Mouse (Mus musculus): ENCODE data around the gene Rtp2.

Gene Rtp2

DNA sequence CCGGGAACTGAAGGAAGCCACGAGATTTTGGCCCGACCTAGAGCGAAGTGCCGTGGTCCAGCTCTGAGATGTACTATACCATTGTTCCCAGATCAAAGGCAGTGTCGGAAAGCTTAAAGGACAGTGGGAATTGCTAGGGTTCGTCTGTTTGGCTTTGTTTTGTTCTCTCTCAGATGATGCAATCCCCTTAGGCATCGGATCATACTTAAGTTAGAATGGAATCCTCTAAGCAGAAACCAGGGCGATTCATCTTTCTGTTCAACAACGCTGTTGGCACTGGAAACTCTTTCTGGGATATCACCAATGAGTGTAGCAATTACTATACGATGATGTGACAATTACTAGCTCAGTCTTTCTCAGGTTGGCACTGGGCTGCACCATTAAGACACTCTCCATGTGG, at the start of gene Rtp2:
Gene Rtp2 (minus strand): TSS at position 101 of the 400 bp plus-strand sequence.
- in situ Hi-C loops (cut with MboI; ENCODE audit: low sequenced_read_pairs) = no loop called here

- in situ Hi-C loops (cut with MboI; ENCODE audit: low sequenced_read_pairs) = loop anchor here (5.0 to 10.0 kb wide), 2 partner anchors 1086 to 1284 kb away; no protein-coding TSS in a partner anchor
Measured at GRCm38 (mm10) chr16:23980991-23981720, 49.0 kb upstream of the Rtp2 start.

DNA sequence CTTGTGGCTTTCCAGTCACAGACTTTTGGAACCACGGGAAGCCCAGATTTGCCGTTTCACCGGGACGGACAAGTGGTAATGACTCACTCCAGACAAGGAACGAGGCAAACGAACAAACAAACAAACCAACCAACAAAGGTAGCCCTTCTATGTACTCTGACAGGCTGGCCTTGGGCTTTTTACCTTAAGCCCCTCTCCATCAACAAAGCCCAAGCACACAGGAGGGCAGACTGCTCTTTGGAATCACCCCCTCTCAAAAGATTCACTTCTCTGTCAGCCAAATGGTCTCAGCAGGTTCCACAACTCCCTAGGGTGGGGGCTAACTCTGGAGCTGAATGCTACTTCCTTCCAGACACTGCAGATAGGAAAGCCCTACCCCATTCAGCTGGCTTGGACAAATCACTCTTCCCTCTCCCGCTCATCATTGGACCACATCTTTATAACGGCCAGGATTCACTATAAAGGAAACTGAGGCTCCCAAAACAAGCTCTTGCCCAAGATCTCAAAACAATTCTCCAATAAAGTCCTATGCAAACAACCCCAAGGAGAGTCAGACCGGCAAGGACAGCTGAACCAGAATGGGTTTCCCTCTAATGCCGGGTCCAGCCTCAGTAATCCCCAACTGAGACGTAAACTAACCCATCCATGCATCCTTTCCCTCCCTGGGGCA, 48.1 kb upstream of the Rtp2 start:
- in situ Hi-C loops (cut with MboI; ENCODE audit: low sequenced_read_pairs) = loop anchor here (5.0 to 10.0 kb wide), 2 partner anchors 1087 to 1284 kb away; no protein-coding TSS in a partner anchor

DNA sequence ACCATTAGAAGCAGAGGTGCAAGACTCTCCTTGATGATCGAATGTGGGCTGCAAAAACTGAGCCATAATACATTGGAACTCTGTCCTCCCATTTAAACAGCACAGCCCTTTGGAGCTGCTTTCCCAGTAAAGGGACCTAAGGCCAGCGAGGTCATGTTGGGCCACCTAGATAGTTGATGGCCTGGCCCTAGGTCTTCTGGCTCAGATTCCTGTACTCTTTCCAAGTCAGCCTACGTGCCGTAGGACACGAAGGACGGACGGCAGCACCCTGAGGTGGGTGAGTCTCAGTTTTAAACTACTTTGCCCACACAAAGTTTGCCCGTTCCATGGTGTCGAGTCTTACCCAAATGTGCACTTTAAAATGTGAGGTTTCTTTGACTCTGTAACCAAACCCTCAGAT, 47.3 kb upstream of the Rtp2 start:
- in situ Hi-C loops (cut with MboI; ENCODE audit: low sequenced_read_pairs) = no loop called here

- in situ Hi-C loops (cut with MboI; ENCODE audit: low sequenced_read_pairs) = no loop called here
Measured at GRCm38 (mm10) chr16:23978495-23978894, 46.3 kb upstream of the Rtp2 start.

GRCm38 (mm10) chr16:23977732-23978131, 45.5 kb upstream of the Rtp2 start:
- in situ Hi-C loops (cut with MboI; ENCODE audit: low sequenced_read_pairs) = no loop called here

DNA sequence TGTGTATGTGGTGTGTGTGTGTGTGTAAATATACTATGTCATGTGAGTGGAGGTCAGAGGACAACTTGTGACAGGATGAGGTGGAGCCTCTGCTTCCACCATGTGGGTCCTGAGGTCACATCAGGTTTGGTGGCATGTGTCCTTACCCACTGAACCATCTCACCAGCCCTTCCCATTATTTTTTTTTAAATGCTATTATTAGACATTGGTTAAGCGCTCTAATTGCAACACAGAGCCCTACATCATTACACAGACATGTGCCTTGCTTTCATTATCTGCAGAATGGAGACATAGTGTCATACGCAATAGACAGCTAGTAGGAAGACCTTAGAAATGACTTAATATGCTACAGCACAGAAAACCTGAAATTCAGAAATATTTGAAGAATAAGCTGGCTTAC, 44.0 kb upstream of the Rtp2 start:
- in situ Hi-C loops (cut with MboI; ENCODE audit: low sequenced_read_pairs) = no loop called here

- in situ Hi-C loops (cut with MboI; ENCODE audit: low sequenced_read_pairs) = no loop called here
Measured at GRCm38 (mm10) chr16:23973635-23974367, 41.6 kb upstream of the Rtp2 start.

- in situ Hi-C loops (cut with MboI; ENCODE audit: low sequenced_read_pairs) = no loop called here
Measured at GRCm38 (mm10) chr16:23972901-23973300, 40.7 kb upstream of the Rtp2 start.

GRCm38 (mm10) chr16:23972126-23972740, 40.0 kb upstream of the Rtp2 start:
- in situ Hi-C loops (cut with MboI; ENCODE audit: low sequenced_read_pairs) = no loop called here

GRCm38 (mm10) chr16:23969919-23970318, 37.7 kb upstream of the Rtp2 start:
- in situ Hi-C loops (cut with MboI; ENCODE audit: low sequenced_read_pairs) = no loop called here

- in situ Hi-C loops (cut with MboI; ENCODE audit: low sequenced_read_pairs) = no loop called here
Measured at GRCm38 (mm10) chr16:23968888-23969287, 36.7 kb upstream of the Rtp2 start.

DNA sequence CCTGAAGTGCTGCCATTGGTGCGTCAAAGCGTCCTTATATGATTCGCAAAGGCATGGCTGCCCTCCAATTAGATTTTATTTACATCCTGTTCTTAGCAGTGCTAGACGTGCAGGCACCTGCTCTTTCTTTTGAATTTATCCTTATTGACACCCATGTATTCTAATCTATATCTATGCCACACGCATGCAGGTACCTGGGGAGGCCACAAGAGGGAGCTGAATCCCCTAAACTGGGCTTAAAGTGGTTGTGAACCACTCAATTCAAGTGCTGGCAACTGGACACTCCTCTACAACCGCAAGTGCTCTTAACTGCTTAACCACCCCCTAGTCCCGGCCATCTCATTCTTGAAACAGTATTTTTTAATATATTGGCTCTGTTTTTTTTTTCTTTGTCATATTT, 35.1 kb upstream of the Rtp2 start:
- in situ Hi-C loops (cut with MboI; ENCODE audit: low sequenced_read_pairs) = no loop called here

GRCm38 (mm10) chr16:23966066-23966465, 33.9 kb upstream of the Rtp2 start:
- in situ Hi-C loops (cut with MboI; ENCODE audit: low sequenced_read_pairs) = no loop called here

- in situ Hi-C loops (cut with MboI; ENCODE audit: low sequenced_read_pairs) = no loop called here
Measured at GRCm38 (mm10) chr16:23964706-23965367, 32.6 kb upstream of the Rtp2 start.

DNA sequence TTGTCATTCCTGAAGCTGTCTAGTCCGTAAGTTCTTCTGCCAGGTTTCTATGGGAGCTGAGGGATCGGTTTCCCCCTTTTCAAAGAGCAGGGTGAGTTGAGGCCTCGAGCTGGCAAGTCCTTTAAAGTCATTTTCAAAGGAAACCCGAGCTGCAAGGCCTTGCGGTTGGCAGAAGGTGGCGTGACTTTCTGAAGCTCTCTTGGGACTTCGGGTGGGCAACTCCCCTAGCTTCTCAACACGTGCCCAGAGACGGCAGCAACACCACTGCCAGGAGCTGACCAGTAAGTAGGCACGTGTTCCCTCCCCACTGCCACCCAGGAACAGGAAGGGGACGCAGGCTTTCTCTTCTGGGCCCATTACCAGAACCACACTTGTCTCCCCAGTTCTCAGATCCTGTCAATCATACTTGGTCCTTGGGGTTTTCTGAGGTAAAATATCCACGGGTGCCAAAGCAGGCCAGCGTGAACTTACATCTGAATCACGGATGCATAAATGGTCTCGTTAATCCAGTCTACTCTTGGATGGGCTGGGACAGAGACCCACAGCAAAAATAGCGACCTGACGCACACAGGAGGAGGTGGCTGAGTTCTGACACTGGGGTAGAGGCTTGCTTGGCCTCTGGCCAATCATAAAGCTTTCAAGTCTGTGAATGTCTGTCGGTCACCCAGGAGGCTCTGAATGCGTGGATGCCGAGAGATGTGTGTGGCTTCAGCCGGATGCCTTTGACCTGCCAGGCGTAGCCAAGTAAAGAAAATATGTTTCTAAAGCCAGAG, 31.9 kb upstream of the Rtp2 start:
- in situ Hi-C loops (cut with MboI; ENCODE audit: low sequenced_read_pairs) = no loop called here

- in situ Hi-C loops (cut with MboI; ENCODE audit: low sequenced_read_pairs) = no loop called here
Measured at GRCm38 (mm10) chr16:23962401-23962800, 30.2 kb upstream of the Rtp2 start.

GRCm38 (mm10) chr16:23958938-23959337, 26.7 kb upstream of the Rtp2 start:
- in situ Hi-C loops (cut with MboI; ENCODE audit: low sequenced_read_pairs) = no loop called here

DNA sequence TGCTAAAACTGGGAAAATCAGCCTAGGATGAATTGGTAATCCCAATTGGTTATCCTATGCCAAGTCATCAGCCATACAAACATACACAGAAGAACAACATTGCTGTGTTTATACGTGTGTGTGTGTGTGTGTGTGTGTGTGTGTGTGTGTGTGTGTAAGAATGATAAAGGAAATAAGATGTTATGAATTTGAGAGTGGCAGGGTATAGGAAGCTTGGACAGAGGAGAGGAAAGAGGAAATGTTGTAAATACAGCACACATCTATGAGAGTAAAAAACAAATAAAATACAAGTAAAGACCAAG, 21.7 kb upstream of the Rtp2 start:
- in situ Hi-C loops (cut with MboI; ENCODE audit: low sequenced_read_pairs) = no loop called here

All from CH12F3 (cell line).